Comparison of ENCODE assay signal across 27 mouse cellular contexts in the genomic region with DNA sequence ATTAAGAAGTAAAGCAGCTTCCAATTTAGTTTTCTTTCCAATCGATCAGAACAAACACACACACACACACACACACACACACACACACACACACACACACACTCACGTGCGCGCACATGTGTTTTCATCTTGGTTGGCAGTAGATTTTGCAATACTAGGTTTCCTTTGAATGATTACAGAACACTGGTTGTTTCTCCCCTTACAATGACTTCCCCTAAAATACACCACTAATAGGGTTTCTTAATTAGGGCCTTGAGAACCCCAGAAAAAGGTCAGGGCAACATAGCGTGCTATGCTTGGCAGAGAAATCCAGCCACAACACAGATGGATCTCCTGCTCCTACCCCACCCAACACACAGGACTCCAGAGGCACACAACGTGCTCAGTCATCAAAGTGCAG.
"Had no signal": no experiment of that assay in that cellular context is flagged by ENCODE, and none has a peak within 500 bp of the region (broad histone marks: within the 10 kb centered on the region; RNA-seq: fewer than 3 reads in every experiment).

No protein-coding gene starts in this region.

- H3K36me3 ChIP-seq: heart, embryonic 13.5 days; heart, embryonic 15.5 days; hindbrain, embryonic 13.5 days; hindbrain, embryonic 15.5 days; limb, embryonic 13.5 days; limb, embryonic 15.5 days; liver, embryonic 12.5 days had no signal

- H3K27ac ChIP-seq: gastrocnemius, adult 2 months; heart, adult 2 months; heart, embryonic 13.5 days; heart, embryonic 15.5 days; hindbrain, embryonic 13.5 days; hindbrain, embryonic 15.5 days; hindbrain, postnatal 0 days; layer of hippocampus, adult 2 months; left cerebral cortex, adult 2 months; limb, embryonic 13.5 days; limb, embryonic 15.5 days; liver, embryonic 12.5 days; liver, embryonic 14.5 days had no signal

- H3K27me3 ChIP-seq: heart, embryonic 13.5 days; heart, embryonic 15.5 days; hindbrain, embryonic 13.5 days; hindbrain, embryonic 15.5 days; limb, embryonic 15.5 days; liver, embryonic 12.5 days had no signal

- ATAC-seq: hindbrain, postnatal 0 days; intestine, embryonic 16.5 days; liver, embryonic 12.5 days had no signal

- H3K9me3 ChIP-seq: heart, embryonic 13.5 days; heart, embryonic 15.5 days; hindbrain, embryonic 13.5 days; hindbrain, embryonic 15.5 days; limb, embryonic 13.5 days; limb, embryonic 15.5 days; liver, embryonic 12.5 days had no signal

- H3K4me2 ChIP-seq: heart, embryonic 11.5 days; heart, embryonic 13.5 days; heart, embryonic 15.5 days; hindbrain, embryonic 13.5 days; hindbrain, embryonic 15.5 days; limb, embryonic 13.5 days; limb, embryonic 15.5 days; liver, embryonic 12.5 days had no signal

- H3K9ac ChIP-seq: heart, embryonic 13.5 days; heart, embryonic 15.5 days; hindbrain, embryonic 13.5 days; hindbrain, embryonic 15.5 days; limb, embryonic 13.5 days; limb, embryonic 15.5 days; liver, embryonic 12.5 days; liver, embryonic 14.5 days had no signal

- H3K4me1 ChIP-seq: heart, embryonic 13.5 days; heart, embryonic 15.5 days; hindbrain, embryonic 13.5 days; hindbrain, embryonic 15.5 days; limb, embryonic 15.5 days; liver, embryonic 12.5 days had no signal

- H3K4me3 ChIP-seq: gastrocnemius, adult 2 months; heart, adult 2 months; heart, embryonic 13.5 days; heart, embryonic 15.5 days; hindbrain, embryonic 13.5 days; hindbrain, embryonic 15.5 days; layer of hippocampus, adult 2 months; left cerebral cortex, adult 2 months; limb, embryonic 13.5 days; limb, embryonic 15.5 days; liver, embryonic 12.5 days had no signal

- DNase-seq: gastrocnemius, adult 2 months; gastrocnemius, postnatal 10 days; gastrocnemius, postnatal 25 days; heart, adult 11 months; heart, adult 2 months; heart, postnatal 14 days; heart, postnatal 36 days; kidney, adult 11 months; kidney, adult 2 months; kidney, adult 9 months; kidney, postnatal 10 days; kidney, postnatal 25 days; kidney, postnatal 4 days; left cerebral cortex, postnatal 4 days had no signal
